Mouse (Mus musculus): Measurements from ENCODE around the gene Egln3.

Gene Egln3

GRCm38 (mm10) chr12:54162637-54163131 lies 41.0 kb downstream of the Egln3 start:
- no peak for DNase-seq (ENCODE audit: low spot score)

GRCm38 (mm10) chr12:54161468-54162202 lies 42.0 kb downstream of the Egln3 start:
- no peak for DNase-seq (ENCODE audit: low spot score)

- no peak for DNase-seq (ENCODE audit: low spot score)
Measured at GRCm38 (mm10) chr12:54160279-54160678, 43.4 kb downstream of the Egln3 start.

GRCm38 (mm10) chr12:54154771-54155170 lies 48.9 kb downstream of the Egln3 start:
- DNase-seq (ENCODE audit: low spot score): no peak

- no peak for DNase-seq (ENCODE audit: low spot score)
Measured at GRCm38 (mm10) chr12:54146943-54147556, 56.6 kb downstream of the Egln3 start.

All from testis, postnatal 14 days (tissue).